In the genomic region with DNA sequence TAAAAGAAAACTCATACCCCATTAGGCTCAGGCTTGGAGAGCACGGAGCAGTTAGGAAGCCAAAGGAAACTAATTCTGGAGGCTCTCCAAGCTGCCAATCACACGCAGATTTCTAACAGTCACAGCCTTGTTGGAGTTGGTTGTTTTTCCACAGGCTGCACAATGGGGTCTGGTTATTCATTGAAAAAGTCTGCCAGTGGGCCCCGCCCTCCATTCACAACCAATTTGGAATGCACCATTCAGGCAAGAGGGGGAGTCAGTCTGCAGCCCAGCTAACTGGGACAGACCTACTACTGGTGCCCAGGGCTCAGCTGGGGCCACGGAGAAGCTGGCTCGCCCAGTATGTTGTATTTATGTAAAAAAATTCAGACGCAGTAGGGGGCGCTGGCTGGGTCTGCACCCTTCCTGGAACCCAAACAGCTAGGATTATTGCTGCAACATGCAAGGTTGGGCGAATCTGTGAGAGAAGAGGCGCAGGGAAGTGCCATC, we compare ENCODE assay signal across 8 mouse cellular contexts. TPM values are rescaled to one million over a fixed set of nuclear protein-coding genes. Genes with fewer than 3 reads are reported as not detected.
DNase-seq lines count a peak whose midpoint lies in the region; ATAC-seq and TF ChIP-seq lines count a peak whose summit lies in the region.

No protein-coding gene starts in this region.

- peaks cover 7% of the 10 kb centered on the region; the same call in 1 of the 2 replicates for H3K36me3 ChIP-seq in embryonic facial prominence, embryonic 12.5 days
- H3K36me3 ChIP-seq in heart, adult 2 months (ENCODE audit: control insufficient read depth, insufficient read depth, low read length), result no peaks in the 10 kb centered on the region
- no peaks in the 10 kb centered on the region for H3K36me3 ChIP-seq in small intestine, adult 2 months (ENCODE audit: control insufficient read depth, insufficient read depth, low read length)

- H3K4me3 ChIP-seq in embryonic facial prominence, embryonic 12.5 days, result 0 out of 2 replicates have a peak overlapping the region, but pooled peaks have one; percentile 6
- no peak overlapping the region; the same call in 1 of the 2 replicates for H3K4me3 ChIP-seq in heart, adult 2 months
- H3K4me3 ChIP-seq in small intestine, adult 2 months (ENCODE audit: low read depth, low read length), result peak overlapping the region; percentile 4

- ATAC-seq in CD4-positive, CD25-positive, alpha-beta regulatory T cell, adult 4 months, result no peak
- ATAC-seq in embryonic facial prominence, embryonic 12.5 days (ENCODE audit: insufficient number of reproducible peaks, insufficient read depth, low FRiP score, low TSS enrichment), result peak; percentile 84
- ATAC-seq in megakaryocyte progenitor cell, adult 5-6 weeks (replicated peaks; ENCODE audit: poor library complexity), result peak; percentile 89

- peak; percentile 28 for DNase-seq in CD4-positive, CD25-positive, alpha-beta regulatory T cell, adult 2 months (ENCODE audit: low read depth, low spot score)
- DNase-seq in heart, adult 2 months, result peak; percentile 75 to 77
- DNase-seq in kidney, adult 18-20 months, result peak; percentile 90
- peak; percentile 74 to 91 for DNase-seq in left cerebral cortex, postnatal 14 days (ENCODE audit: low spot score in 2 of 2)

- no peaks in the 10 kb centered on the region for H3K27me3 ChIP-seq in embryonic facial prominence, embryonic 12.5 days
- no peaks in the 10 kb centered on the region for H3K27me3 ChIP-seq in heart, adult 2 months (ENCODE audit: control insufficient read depth, insufficient read depth, low read length)
- H3K27me3 ChIP-seq in small intestine, adult 2 months (ENCODE audit: control insufficient read depth, insufficient read depth, low read length), result no peaks in the 10 kb centered on the region

- peak; percentile 57 for TF ChIP-seq CTCF in heart, adult 2 months (IDR thresholded peaks at IDR 0.05)
- peak; percentile 28; the same call in 1 of the 2 replicates for TF ChIP-seq CTCF in small intestine, adult 2 months (IDR thresholded peaks at IDR 0.05; ENCODE audit: extremely low read depth, insufficient read length, insufficient replicate concordance, low read depth, low read length)

- no peak overlapping the region for H3K9ac ChIP-seq in embryonic facial prominence, embryonic 12.5 days
- no peak overlapping the region for H3K9ac ChIP-seq in heart, adult 2 months (ENCODE audit: low read depth, low read length)

- no peaks in the 10 kb centered on the region for H3K79me2 ChIP-seq in heart, adult 2 months (replicated peaks; ENCODE audit: control insufficient read depth, insufficient read depth, low read length)

- peaks cover 36% of the 10 kb centered on the region for H3K4me1 ChIP-seq in embryonic facial prominence, embryonic 12.5 days
- peaks cover 3% of the 10 kb centered on the region; the same call in 1 of the 2 replicates for H3K4me1 ChIP-seq in heart, adult 2 months (ENCODE audit: control insufficient read depth, insufficient read depth, low read length)
- H3K4me1 ChIP-seq in small intestine, adult 2 months (ENCODE audit: control insufficient read depth, insufficient read depth, insufficient read length, low read length), result no peaks in the 10 kb centered on the region

- peak overlapping the region; percentile 43 for H3K4me2 ChIP-seq in embryonic facial prominence, embryonic 12.5 days (replicated peaks)

- no peak for TF ChIP-seq POLR2A in heart, adult 2 months (IDR thresholded peaks at IDR 0.05; ENCODE audit: insufficient read depth, low read depth, low read length)
- TF ChIP-seq POLR2A in small intestine, adult 2 months (IDR thresholded peaks at IDR 0.05; ENCODE audit: low read depth, low read length), result no peak

- intact Hi-C loops in heart, adult 2 months (cut with DNase I), result no loop called here
- intact Hi-C loops in left cerebral cortex, postnatal 14 days (cut with DNase I), result no loop called here

- peak overlapping the region; percentile 80 for H3K27ac ChIP-seq in embryonic facial prominence, embryonic 12.5 days
- no peak overlapping the region; the same call in 1 of the 2 replicates for H3K27ac ChIP-seq in heart, adult 2 months
- H3K27ac ChIP-seq in small intestine, adult 2 months (ENCODE audit: insufficient read depth, low read depth, low read length), result no peak overlapping the region

- H3K9me3 ChIP-seq in embryonic facial prominence, embryonic 12.5 days, result no peaks in the 10 kb centered on the region

- WGBS in embryonic facial prominence, embryonic 12.5 days, result 4% methylated on average over 9 of the region's 9 CpGs
- 14% methylated on average over 9 of the region's 9 CpGs for WGBS in heart, adult 2 months
- WGBS in small intestine, adult 2 months, result 8% methylated on average over 9 of the region's 9 CpGs

- no peak for TF ChIP-seq EP300 in heart, adult 2 months (IDR thresholded peaks at IDR 0.05; ENCODE audit: insufficient read depth, low read depth, low read length)

RNA-seq across cellular contexts. Expression of gene Etv5, which starts 10.6 kb away (rescaled TPM):
- 1 to 10 TPM; 4.4 to 5.6 TPM for polyA plus RNA-seq in CD4-positive, CD25-positive, alpha-beta regulatory T cell, adult 4 months (2017; shearing (Covaris generic))
- 39.5 and 39.8 TPM in 2 replicates for polyA plus RNA-seq in embryonic facial prominence, embryonic 12.5 days (2016; fragmentation: Nextera tagmentation; extraction: Ambion mirVana)
- 1 to 10 TPM; 6.9 to 10.0 TPM for total RNA-seq in heart, adult 2 months (2021)
- 12.0 and 12.9 TPM in 2 replicates for polyA plus RNA-seq in heart, adult 2 months (2012; rRNA removed)
- 10 to 100 TPM; 59.9 to 68.8 TPM for total RNA-seq in left cerebral cortex, postnatal 14 days (2021)
- total RNA-seq in megakaryocyte progenitor cell, adult 5-6 weeks (2015), result 3.3 and 4.1 TPM in 2 replicates
- 1.5 and 2.3 TPM in 2 replicates for total RNA-seq in megakaryocyte progenitor cell, adult 5-6 weeks (2017)
- 2.5 TPM in 2 replicates for polyA plus RNA-seq in small intestine, adult 2 months (2012; rRNA removed)

Comparison
In these comparisons a context has a peak if more than half of its experiments do, and no peak if none do; other contexts are left out.
1. DNase-seq: peak in every context shown above with its lines; median percentile 90 in kidney, adult 18-20 months; 82 in left cerebral cortex, postnatal 14 days; 76 in heart, adult 2 months; 28 in CD4-positive, CD25-positive, alpha-beta regulatory T cell, adult 2 months.